Mouse (Mus musculus) testis, adult 2 months (tissue): ENCODE measurements at regions not wholly inside any gene's neighbourhood (a gene's known extent, or its start where the extent isn't known, plus 50 kb on each side); places are given as distances from the start of the nearest gene placed in this dataset.

ENCODE experiments used
- CTCF ChIP-seq: fragments of 200-500 bp; IDR thresholded peaks from 2 replicates; pipeline ENCODE4 v1.5.1; 2012; ENCODE audit warnings: low read depth, mild to moderate bottlenecking, inconsistent platforms, low read length, moderate library complexity; ENCODE audit not compliant: control insufficient read depth, insufficient read depth, insufficient replicate concordance
- POLR2A ChIP-seq: fragments of 200-500 bp; IDR thresholded peaks from 2 replicates; pipeline ENCODE4 v1.6.1; 2012; ENCODE audit warnings: low read depth, mild to moderate bottlenecking, inconsistent platforms, low read length, moderate library complexity; ENCODE audit not compliant: control insufficient read depth

DNA sequence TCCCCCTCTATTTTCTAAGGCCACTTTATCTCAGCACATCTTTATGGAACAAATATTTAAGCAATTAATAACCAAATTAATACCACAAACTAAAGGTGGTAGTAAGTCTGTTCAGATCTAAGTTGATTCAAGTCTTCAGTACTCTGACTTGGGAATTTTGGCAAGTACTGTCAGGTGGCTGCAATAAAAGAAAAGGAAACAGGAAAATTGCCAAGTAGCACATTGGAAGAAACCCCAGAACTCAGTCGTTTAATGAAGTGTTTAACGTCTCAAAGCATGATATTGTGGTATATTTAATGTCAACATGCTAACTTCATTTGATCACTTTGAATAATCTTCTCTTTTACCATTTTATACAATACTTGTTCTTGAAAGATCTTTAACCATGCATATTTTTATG, 142.2 kb downstream of the Gm11146 start:
- TF ChIP-seq CTCF, result no peak
- no peak for TF ChIP-seq POLR2A
